Mouse (Mus musculus): ENCODE results near the gene Plekhj1. TPM values are rescaled to one million over a fixed set of nuclear protein-coding genes. Genes with fewer than 3 reads are reported as not detected.
"Not testable (repeated sequence)": the region's sequence is repeated elsewhere in the genome, so short reads cannot be mapped to it uniquely, and the experiment has no call there.

Gene Plekhj1
- total RNA-seq, 2 experiments from 2014 or later: 57.0 to 62.1 TPM

- DNase-seq (ENCODE audit: extremely low spot score in 1 of 2, low spot score in 2 of 2): no peak
- intact Hi-C loops (cut with DNase I): no loop called here
Observed at GRCm38 (mm10) chr10:80827063-80827869, 28.8 kb upstream of the Plekhj1 start.

GRCm38 (mm10) chr10:80826151-80827062 lies 28.0 kb upstream of the Plekhj1 start, which contains the start of gene Oaz1:
TSS of gene Oaz1 (plus strand) at chr10:80826656.
- peak; percentile 99 for DNase-seq (ENCODE audit: extremely low spot score in 1 of 2, low spot score in 2 of 2)
- intact Hi-C loops (cut with DNase I): no loop called here

- DNase-seq (ENCODE audit: extremely low spot score in 1 of 2, low spot score in 2 of 2): no peak
- intact Hi-C loops (cut with DNase I): no loop called here
Observed at GRCm38 (mm10) chr10:80824827-80825226, 26.4 kb upstream of the Plekhj1 start.

- DNase-seq (ENCODE audit: extremely low spot score in 1 of 2, low spot score in 2 of 2): no peak
- intact Hi-C loops (cut with DNase I): loop anchor here (2.0 kb wide), 1 partner anchor 57 kb away; no protein-coding TSS in a partner anchor
Observed at GRCm38 (mm10) chr10:80823847-80824643, 25.6 kb upstream of the Plekhj1 start.

GRCm38 (mm10) chr10:80823316-80823715 lies 24.9 kb upstream of the Plekhj1 start:
- intact Hi-C loops (cut with DNase I): loop anchor here (2.0 kb wide), 1 partner anchor 57 kb away; no protein-coding TSS in a partner anchor
- no peak for DNase-seq (ENCODE audit: extremely low spot score in 1 of 2, low spot score in 2 of 2)

GRCm38 (mm10) chr10:80822528-80822927 lies 24.1 kb upstream of the Plekhj1 start:
- intact Hi-C loops (cut with DNase I): loop anchor here (2.0 kb wide), 1 partner anchor 58 kb away; no protein-coding TSS in a partner anchor
- no peak for DNase-seq (ENCODE audit: extremely low spot score in 1 of 2, low spot score in 2 of 2)

GRCm38 (mm10) chr10:80821991-80822390 lies 23.6 kb upstream of the Plekhj1 start:
- DNase-seq (ENCODE audit: extremely low spot score in 1 of 2, low spot score in 2 of 2): no peak

GRCm38 (mm10) chr10:80819406-80819805 lies 21.0 kb upstream of the Plekhj1 start:
- no peak for DNase-seq (ENCODE audit: extremely low spot score in 1 of 2, low spot score in 2 of 2)
- intact Hi-C loops (cut with DNase I): loop anchor here (5.0 kb wide), 1 partner anchor 178 kb away; no protein-coding TSS in a partner anchor

More at GRCm38 (mm10) chr10:80821991-80822390, 23.6 kb upstream of the Plekhj1 start:
- intact Hi-C loops (cut with DNase I): loop anchor here (2.0 kb wide), 1 partner anchor 59 kb away; no protein-coding TSS in a partner anchor

- intact Hi-C loops (cut with DNase I): loop anchor here (5.0 kb wide), 1 partner anchor 179 kb away; no protein-coding TSS in a partner anchor
- no peak for DNase-seq (ENCODE audit: extremely low spot score in 1 of 2, low spot score in 2 of 2)
Observed at GRCm38 (mm10) chr10:80818599-80819281, 20.3 kb upstream of the Plekhj1 start.

GRCm38 (mm10) chr10:80817955-80818354 lies 19.5 kb upstream of the Plekhj1 start:
- DNase-seq (ENCODE audit: extremely low spot score in 1 of 2, low spot score in 2 of 2): not testable (repeated sequence)
- intact Hi-C loops (cut with DNase I): loop anchor here (5.0 kb wide), 1 partner anchor 179 kb away; no protein-coding TSS in a partner anchor

GRCm38 (mm10) chr10:80817164-80817563 lies 18.7 kb upstream of the Plekhj1 start:
- intact Hi-C loops (cut with DNase I): loop anchor here (5.0 kb wide), 1 partner anchor 180 kb away; no protein-coding TSS in a partner anchor
- DNase-seq (ENCODE audit: extremely low spot score in 1 of 2, low spot score in 2 of 2): no peak

- intact Hi-C loops (cut with DNase I): loop anchor here (5.0 kb wide), 1 partner anchor 181 kb away; no protein-coding TSS in a partner anchor
- DNase-seq (ENCODE audit: extremely low spot score in 1 of 2, low spot score in 2 of 2): not testable (repeated sequence)
Observed at GRCm38 (mm10) chr10:80816303-80816702, 17.9 kb upstream of the Plekhj1 start.

GRCm38 (mm10) chr10:80814800-80815199 lies 16.4 kb upstream of the Plekhj1 start:
- intact Hi-C loops (cut with DNase I): loop anchor here (5.0 kb wide), 1 partner anchor 183 kb away; no protein-coding TSS in a partner anchor

GRCm38 (mm10) chr10:80813366-80813765 lies 14.9 kb upstream of the Plekhj1 start, which contains the start of gene Jsrp1:
TSS of gene Jsrp1 (minus strand) at chr10:80813498.
- intact Hi-C loops (cut with DNase I): no loop called here

More at GRCm38 (mm10) chr10:80814800-80815199, 16.4 kb upstream of the Plekhj1 start:
- no peak for DNase-seq (ENCODE audit: extremely low spot score in 1 of 2, low spot score in 2 of 2)

GRCm38 (mm10) chr10:80812391-80813041 lies 14.1 kb upstream of the Plekhj1 start:
- intact Hi-C loops (cut with DNase I): no loop called here
- no peak for DNase-seq (ENCODE audit: extremely low spot score in 1 of 2, low spot score in 2 of 2)

More at GRCm38 (mm10) chr10:80813366-80813765, 14.9 kb upstream of the Plekhj1 start, which contains the start of gene Jsrp1:
- DNase-seq (ENCODE audit: extremely low spot score in 1 of 2, low spot score in 2 of 2): no peak

GRCm38 (mm10) chr10:80810084-80810483 lies 11.7 kb upstream of the Plekhj1 start:
- peak in 1 of 2 experiments; percentile 37 for DNase-seq (ENCODE audit: extremely low spot score in 1 of 2, low spot score in 2 of 2)
- intact Hi-C loops (cut with DNase I): no loop called here
